Mouse (Mus musculus): ENCODE data around the gene Gm10226. TPM values are rescaled to one million over a fixed set of nuclear protein-coding genes. Genes with fewer than 3 reads are reported as not detected.
"Not testable (repeated sequence)": the region's sequence is repeated elsewhere in the genome, so short reads cannot be mapped to it uniquely, and the experiment has no call there.

Gm10226 gene
- polyA plus RNA-seq, 1 experiment: not detected

- Histone ChIP-seq H3K4me2 (ENCODE audit: low read depth) (peak overlapping the region; percentile 84), H3K36me3 (ENCODE audit: control insufficient read depth, insufficient read depth) (peaks cover under 1% of the 10 kb centered on the region), H3K79me2 (ENCODE audit: control insufficient read depth, insufficient read depth) (no peaks in the 10 kb centered on the region), H3ac (ENCODE audit: control insufficient read depth, insufficient read length) (no peak overlapping the region), H3K27me3 (ENCODE audit: control insufficient read depth, insufficient read depth, insufficient read length) (no peaks in the 10 kb centered on the region), H3K4me3 (peak overlapping the region; percentile 24)
- TF ChIP-seq POLR2A (IDR thresholded peaks at IDR 0.05; ENCODE audit: insufficient read length, low read depth) (peak; percentile 45), USF1 (IDR thresholded peaks at IDR 0.05; ENCODE audit: low read depth) (no peak)
Observed at GRCm38 (mm10) chr17:21679273-21680018, 12.2 kb upstream of the Gm10226 start.

- peak overlapping the region; percentile 84 for H3K4me2 ChIP-seq (ENCODE audit: low read depth)
- peak overlapping the region; percentile 24 for H3K4me3 ChIP-seq
- H3K79me2 ChIP-seq (ENCODE audit: control insufficient read depth, insufficient read depth); H3K27me3 ChIP-seq (ENCODE audit: control insufficient read depth, insufficient read depth, insufficient read length); H3ac ChIP-seq (ENCODE audit: control insufficient read depth, insufficient read length); H3K36me3 ChIP-seq (ENCODE audit: control insufficient read depth, insufficient read depth): not testable (repeated sequence)
Observed at GRCm38 (mm10) chr17:21680019-21680376, 11.7 kb upstream of the Gm10226 start.

- H3ac ChIP-seq (ENCODE audit: control insufficient read depth, insufficient read length): no peak overlapping the region
Observed at GRCm38 (mm10) chr17:21693342-21693741, 1.7 kb downstream of the Gm10226 start.

GRCm38 (mm10) chr17:21696073-21696472 is 4.4 kb downstream of the Gm10226 start:
- TF ChIP-seq MAX (IDR thresholded peaks at IDR 0.05; ENCODE audit: low read depth) (no peak), USF1 (IDR thresholded peaks at IDR 0.05; ENCODE audit: low read depth) (no peak), CEBPB (IDR thresholded peaks at IDR 0.05; ENCODE audit: insufficient read depth, poor library complexity, severe bottlenecking) (no peak), POLR2A (IDR thresholded peaks at IDR 0.05; ENCODE audit: insufficient read length, low read depth) (no peak), TCF12 (IDR thresholded peaks at IDR 0.05; ENCODE audit: insufficient read depth, poor library complexity, severe bottlenecking) (no peak), SRF (IDR thresholded peaks at IDR 0.05; ENCODE audit: control insufficient read depth, insufficient read length, low read depth) (no peak)
- no peak overlapping the region for H3K4me3 ChIP-seq
- no peak overlapping the region for H3K4me2 ChIP-seq (ENCODE audit: low read depth)
- no peak overlapping the region for H3ac ChIP-seq (ENCODE audit: control insufficient read depth, insufficient read length)
- peaks cover 10% of the 10 kb centered on the region for H3K36me3 ChIP-seq (ENCODE audit: control insufficient read depth, insufficient read depth)
- H3K79me2 ChIP-seq (ENCODE audit: control insufficient read depth, insufficient read depth): no peaks in the 10 kb centered on the region
- no peaks in the 10 kb centered on the region for H3K27me3 ChIP-seq (ENCODE audit: control insufficient read depth, insufficient read depth, insufficient read length)

More at GRCm38 (mm10) chr17:21693342-21693741, 1.7 kb downstream of the Gm10226 start:
- Histone ChIP-seq H3K79me2 (ENCODE audit: control insufficient read depth, insufficient read depth) (no peaks in the 10 kb centered on the region), H3K4me2 (ENCODE audit: low read depth) (no peak overlapping the region), H3K27me3 (ENCODE audit: control insufficient read depth, insufficient read depth, insufficient read length) (no peaks in the 10 kb centered on the region), H3K36me3 (ENCODE audit: control insufficient read depth, insufficient read depth) (peaks cover 23% of the 10 kb centered on the region), H3K4me3 (no peak overlapping the region)
- TF ChIP-seq SRF (IDR thresholded peaks at IDR 0.05; ENCODE audit: control insufficient read depth, insufficient read length, low read depth) (no peak), REST (IDR thresholded peaks at IDR 0.05; ENCODE audit: insufficient read depth, insufficient read length) (no peak), MAX (IDR thresholded peaks at IDR 0.05; ENCODE audit: low read depth) (no peak), TCF12 (IDR thresholded peaks at IDR 0.05; ENCODE audit: insufficient read depth, poor library complexity, severe bottlenecking) (no peak), POLR2A (IDR thresholded peaks at IDR 0.05; ENCODE audit: insufficient read length, low read depth) (no peak), CEBPB (IDR thresholded peaks at IDR 0.05; ENCODE audit: insufficient read depth, poor library complexity, severe bottlenecking) (no peak), MYOD1 (IDR thresholded peaks at IDR 0.05; ENCODE audit: control insufficient read depth in 1 of 3, insufficient read length in 2 of 3, low read depth in 2 of 3) (no peak), E2F4 (IDR thresholded peaks at IDR 0.05; ENCODE audit: insufficient read depth) (no peak), MYOG (IDR thresholded peaks at IDR 0.05; ENCODE audit: control insufficient read depth in 1 of 3, insufficient read depth in 1 of 3, insufficient read length in 2 of 3, low read depth in 2 of 3) (no peak), POLR2AphosphoS2 (IDR thresholded peaks at IDR 0.05; ENCODE audit: insufficient read length, low read depth) (no peak), TCF3 (IDR thresholded peaks at IDR 0.05; ENCODE audit: insufficient read length, low read depth) (no peak), USF1 (IDR thresholded peaks at IDR 0.05; ENCODE audit: low read depth) (no peak)

- Histone ChIP-seq H3ac (ENCODE audit: control insufficient read depth, insufficient read length) (no peak overlapping the region), H3K36me3 (ENCODE audit: control insufficient read depth, insufficient read depth) (no peaks in the 10 kb centered on the region), H3K4me2 (ENCODE audit: low read depth) (no peak overlapping the region), H3K79me2 (ENCODE audit: control insufficient read depth, insufficient read depth) (no peaks in the 10 kb centered on the region), H3K4me3 (no peak overlapping the region), H3K27me3 (ENCODE audit: control insufficient read depth, insufficient read depth, insufficient read length) (no peaks in the 10 kb centered on the region)
- TF ChIP-seq TCF12 (IDR thresholded peaks at IDR 0.05; ENCODE audit: insufficient read depth, poor library complexity, severe bottlenecking) (no peak), E2F4 (IDR thresholded peaks at IDR 0.05; ENCODE audit: insufficient read depth) (no peak), REST (IDR thresholded peaks at IDR 0.05; ENCODE audit: insufficient read depth, insufficient read length) (no peak), TCF3 (IDR thresholded peaks at IDR 0.05; ENCODE audit: insufficient read length, low read depth) (no peak), MYOD1 (IDR thresholded peaks at IDR 0.05; ENCODE audit: control insufficient read depth in 1 of 3, insufficient read length in 2 of 3, low read depth in 2 of 3) (no peak), SRF (IDR thresholded peaks at IDR 0.05; ENCODE audit: control insufficient read depth, insufficient read length, low read depth) (no peak), MYOG (IDR thresholded peaks at IDR 0.05; ENCODE audit: control insufficient read depth in 1 of 3, insufficient read depth in 1 of 3, insufficient read length in 2 of 3, low read depth in 2 of 3) (no peak), USF1 (IDR thresholded peaks at IDR 0.05; ENCODE audit: low read depth) (no peak), MAX (IDR thresholded peaks at IDR 0.05; ENCODE audit: low read depth) (no peak), POLR2AphosphoS2 (IDR thresholded peaks at IDR 0.05; ENCODE audit: insufficient read length, low read depth) (no peak), CEBPB (IDR thresholded peaks at IDR 0.05; ENCODE audit: insufficient read depth, poor library complexity, severe bottlenecking) (no peak), POLR2A (IDR thresholded peaks at IDR 0.05; ENCODE audit: insufficient read length, low read depth) (no peak)
Observed at GRCm38 (mm10) chr17:21702281-21703240, 10.9 kb downstream of the Gm10226 start.
